8 mouse cellular contexts compared by ENCODE assay signal in the genomic region with DNA sequence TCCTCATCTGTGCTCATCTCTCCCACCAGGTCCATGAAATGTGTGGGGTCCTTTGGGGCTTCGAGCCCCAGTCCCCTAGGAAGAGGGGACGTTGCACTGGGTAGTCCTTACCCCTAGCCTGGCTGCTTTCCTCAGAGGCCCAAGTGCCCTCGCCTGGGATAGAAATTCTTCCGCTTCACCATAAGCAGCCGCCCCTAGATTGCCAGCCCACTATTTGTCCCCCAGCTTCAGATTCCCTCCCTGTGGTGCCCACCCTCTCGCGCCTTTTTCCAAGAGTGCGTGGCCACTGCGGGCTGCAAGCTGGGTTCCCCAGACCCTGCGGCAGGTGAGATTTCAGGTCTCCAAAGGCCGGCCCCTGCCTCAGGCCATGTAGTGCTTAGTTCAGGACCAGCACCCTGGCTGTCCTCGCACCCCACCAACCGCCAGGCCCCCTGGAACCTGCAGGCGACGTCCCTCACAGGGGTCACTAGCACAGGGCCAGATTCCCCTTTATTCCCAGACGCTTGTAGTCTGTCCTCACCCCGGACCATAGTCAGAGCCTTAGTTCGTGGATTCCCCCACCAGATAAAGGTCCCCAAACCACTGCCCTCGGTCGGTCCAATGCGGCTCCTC. TPM values are rescaled to one million over a fixed set of nuclear protein-coding genes. Genes with fewer than 3 reads are reported as not detected.
A peak's percentile ranks its signal among the peaks of the same experiment; 100 is the strongest.
DNase-seq lines count a peak whose midpoint lies in the region; ATAC-seq and TF ChIP-seq lines count a peak whose summit lies in the region.

No protein-coding gene starts in this region.

- H3K4me3 ChIP-seq in thymus, adult 2 months (ENCODE audit: control insufficient read depth, insufficient read depth, low read length), result peak overlapping the region; percentile 38
- H3K4me3 ChIP-seq in heart, postnatal 0 days (ENCODE audit: low read depth, low read length), result peak overlapping the region; percentile 56
- peak overlapping the region; percentile 64 for H3K4me3 ChIP-seq in limb, embryonic 15.5 days

- no peak for TF ChIP-seq POLR2A in thymus, adult 2 months (IDR thresholded peaks at IDR 0.05; ENCODE audit: control insufficient read depth, extremely low read depth, insufficient read depth, low read length, poor library complexity)

- peaks cover 17% of the 10 kb centered on the region for H3K4me1 ChIP-seq in thymus, adult 2 months (replicated peaks; ENCODE audit: control insufficient read depth, insufficient read depth, low read length)
- peaks cover 37% of the 10 kb centered on the region for H3K4me1 ChIP-seq in heart, postnatal 0 days (ENCODE audit: control insufficient read depth, insufficient read depth)
- peaks cover 45% of the 10 kb centered on the region for H3K4me1 ChIP-seq in limb, embryonic 15.5 days

- WGBS in thymus, adult 2 months, result 4% methylated on average over 21 of the region's 21 CpGs
- WGBS in heart, postnatal 0 days, result under 1% methylated on average over 21 of the region's 21 CpGs
- under 1% methylated on average over 21 of the region's 21 CpGs for WGBS in limb, embryonic 15.5 days

- DNase-seq in adrenal gland, adult (ENCODE audit: inconsistent age in 2 of 2, low spot score in 1 of 2), result peak; percentile 59 to 85
- DNase-seq in adrenal gland, postnatal 4 days (ENCODE audit: low spot score in 2 of 2), result no peak
- no peak for DNase-seq in thymus, adult 2 months
- no peak for DNase-seq in thymus, postnatal 14 days
- DNase-seq in heart, postnatal 0 days (ENCODE audit: low spot score), result no peak
- peak; percentile 44 for DNase-seq in retina, postnatal 1 day

- TF ChIP-seq CTCF in thymus, adult 2 months (IDR thresholded peaks at IDR 0.05; ENCODE audit: borderline replicate concordance, control insufficient read depth, extremely low read depth, insufficient read depth, low read length, poor library complexity), result no peak
- TF ChIP-seq CTCF in heart, postnatal 0 days (IDR thresholded peaks at IDR 0.05; ENCODE audit: low read depth), result no peak

- no peaks in the 10 kb centered on the region for H3K9me3 ChIP-seq in heart, postnatal 0 days (replicated peaks; ENCODE audit: control insufficient read depth, low read length)
- H3K9me3 ChIP-seq in limb, embryonic 15.5 days, result no peaks in the 10 kb centered on the region

- H3K27ac ChIP-seq in thymus, adult 2 months (ENCODE audit: control insufficient read depth, insufficient read depth, low read length), result no peak overlapping the region
- peak overlapping the region; percentile 9 for H3K27ac ChIP-seq in heart, postnatal 0 days (ENCODE audit: low read depth)
- no peak overlapping the region for H3K27ac ChIP-seq in limb, embryonic 15.5 days

- H3K9ac ChIP-seq in heart, postnatal 0 days (replicated peaks; ENCODE audit: low read depth, low read length), result peak overlapping the region; percentile 63
- peak overlapping the region; percentile 66 for H3K9ac ChIP-seq in limb, embryonic 15.5 days

- no peaks in the 10 kb centered on the region for H3K36me3 ChIP-seq in thymus, adult 2 months (ENCODE audit: control insufficient read depth, insufficient read depth, low read length)
- H3K36me3 ChIP-seq in heart, postnatal 0 days (replicated peaks; ENCODE audit: control insufficient read depth, insufficient read depth, low read length), result no peaks in the 10 kb centered on the region
- no peaks in the 10 kb centered on the region for H3K36me3 ChIP-seq in limb, embryonic 15.5 days

- no peak for TF ChIP-seq EP300 in heart, postnatal 0 days (IDR thresholded peaks at IDR 0.05; ENCODE audit: low read depth)

- ATAC-seq in heart, postnatal 0 days (ENCODE audit: insufficient read depth, low read depth), result peak; percentile 8; the same call in 1 of the 2 replicates
- 0 out of 2 replicates have a peak, but pooled peaks have one; percentile 20 for ATAC-seq in limb, embryonic 15.5 days (ENCODE audit: insufficient number of reproducible peaks, low FRiP score, low TSS enrichment, low read depth)
- no peak for ATAC-seq in activated CD4-positive, CD25-positive, alpha-beta regulatory T cell, adult 4 months

- peak overlapping the region; percentile 76 for H3K4me2 ChIP-seq in heart, postnatal 0 days (ENCODE audit: low read depth, low read length)
- H3K4me2 ChIP-seq in limb, embryonic 15.5 days, result peak overlapping the region; percentile 90

- peaks cover 11% of the 10 kb centered on the region for H3K27me3 ChIP-seq in thymus, adult 2 months (ENCODE audit: control insufficient read depth, insufficient read depth, low read length)
- no peaks in the 10 kb centered on the region for H3K27me3 ChIP-seq in heart, postnatal 0 days (ENCODE audit: control insufficient read depth, insufficient read depth, low read length)
- H3K27me3 ChIP-seq in limb, embryonic 15.5 days, result peaks cover 10% of the 10 kb centered on the region; the same call in 1 of the 2 replicates

RNA-seq across cellular contexts. Expression of a gene that starts 0.7 kb away (rescaled TPM):
- total RNA-seq in adrenal gland, postnatal 4 days (2021), result 10 to 100 TPM; 53.3 to 66.6 TPM
- 15.2 and 20.0 TPM in 2 replicates for polyA plus RNA-seq in thymus, adult 2 months (2012; rRNA removed)
- 33.2 and 39.7 TPM in 2 replicates for total RNA-seq in heart, postnatal 0 days (2014; rRNA removed; ENCODE audit: low replicate concordance)
- polyA plus RNA-seq in heart, postnatal 0 days (2015; fragmentation: Nextera tagmentation; extraction: Ambion mirVana), result 3.6 and 3.9 TPM in 2 replicates
- 7.4 and 7.7 TPM in 2 replicates for polyA plus RNA-seq in limb, embryonic 15.5 days (2015; fragmentation: Nextera tagmentation; extraction: Ambion mirVana)
- 1 to 10 TPM; 1.5 to 2.3 TPM for polyA plus RNA-seq in activated CD4-positive, CD25-positive, alpha-beta regulatory T cell, adult 4 months (2017; shearing (Covaris generic))

Comparison
In these comparisons a context has a peak if more than half of its experiments do, and no peak if none do; other contexts are left out.
1. DNase-seq: peak in adrenal gland, adult (2 of 2) and retina, postnatal 1 day (single experiment); none in adrenal gland, postnatal 4 days (0 of 2), thymus, adult 2 months (single experiment), thymus, postnatal 14 days (single experiment) and heart, postnatal 0 days (single experiment).
2. Peak in every context shown above with its lines, with median percentiles within 50 percentile points of each other: H3K4me3 ChIP-seq.